In the genomic region with DNA sequence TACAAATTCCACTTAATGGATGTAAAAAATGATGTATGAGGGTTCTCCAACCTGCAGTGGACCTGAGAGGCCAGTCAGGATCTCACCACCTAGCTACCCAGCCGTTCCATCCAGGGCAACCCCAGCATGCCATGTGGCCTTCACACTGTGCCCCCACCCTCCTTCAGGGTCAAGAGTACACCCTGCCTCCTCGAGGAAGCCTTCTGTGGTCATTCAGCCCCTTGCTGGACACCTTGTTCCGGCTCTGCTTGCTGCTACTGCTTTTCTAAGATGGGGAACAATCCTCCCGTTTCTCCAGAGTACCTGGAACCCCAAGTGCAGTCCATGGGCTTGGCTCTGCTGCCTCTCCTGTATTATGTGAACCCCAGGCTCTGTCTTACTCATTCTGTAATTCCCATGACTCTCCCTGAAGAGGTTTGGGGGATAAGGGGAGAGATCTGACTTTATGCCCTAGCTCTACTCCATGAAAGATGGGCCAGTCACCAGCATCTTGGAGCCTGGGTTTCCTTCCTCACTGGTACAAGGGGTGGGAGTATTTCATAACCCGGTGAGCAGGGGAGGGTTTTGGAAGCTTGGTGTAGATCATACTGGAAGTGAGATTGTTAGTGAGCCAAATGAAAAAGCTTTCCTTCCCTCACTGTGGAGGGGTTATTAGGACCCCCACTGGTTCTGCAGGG, we compare ENCODE assay signal across 8 mouse cellular contexts. TPM values are rescaled to one million over a fixed set of nuclear protein-coding genes. Genes with fewer than 3 reads are reported as not detected.
A peak's percentile ranks its signal among the peaks of the same experiment; 100 is the strongest.
DNase-seq lines count a peak whose midpoint lies in the region; ATAC-seq and TF ChIP-seq lines count a peak whose summit lies in the region.

No protein-coding gene starts in this region.

- DNase-seq in heart, postnatal 10 days: no peak
- no peak for DNase-seq in midbrain, embryonic 14.5 days
- DNase-seq in layer of hippocampus, adult 18-20 months (ENCODE audit: low spot score in 2 of 2): no peak
- no peak for DNase-seq in layer of hippocampus, postnatal 36 days
- DNase-seq in right cerebral cortex, postnatal 25 days: no peak

- no peak for TF ChIP-seq CTCF in cortical plate, adult 2 months (IDR thresholded peaks at IDR 0.05; ENCODE audit: extremely low read depth, insufficient read depth, low read length)

- H3K36me3 ChIP-seq in heart, embryonic 16.5 days (ENCODE audit: control insufficient read depth, insufficient read depth): peaks cover 45% of the 10 kb centered on the region
- H3K36me3 ChIP-seq in hindbrain, embryonic 12.5 days: peaks cover 67% of the 10 kb centered on the region
- H3K36me3 ChIP-seq in midbrain, embryonic 14.5 days (ENCODE audit: control insufficient read depth, insufficient read depth, low read length): peaks cover 60% of the 10 kb centered on the region

- ATAC-seq in heart, embryonic 16.5 days (replicated peaks; ENCODE audit: extremely low read depth, insufficient read depth, low FRiP score): no peak
- no peak for ATAC-seq in hindbrain, embryonic 12.5 days (ENCODE audit: low FRiP score)
- no peak for ATAC-seq in midbrain, embryonic 14.5 days (ENCODE audit: low FRiP score, low TSS enrichment)

- H3K4me2 ChIP-seq in heart, embryonic 16.5 days (ENCODE audit: low read depth, low read length): peak overlapping the region; percentile 84
- peak overlapping the region; percentile 89 for H3K4me2 ChIP-seq in hindbrain, embryonic 12.5 days (replicated peaks)
- peak overlapping the region; percentile 78 for H3K4me2 ChIP-seq in midbrain, embryonic 14.5 days (ENCODE audit: low read length)

- H3K4me1 ChIP-seq in heart, embryonic 16.5 days (ENCODE audit: control insufficient read depth, insufficient read depth, low read length): peaks cover 15% of the 10 kb centered on the region
- H3K4me1 ChIP-seq in cortical plate, adult 2 months (ENCODE audit: control insufficient read depth, insufficient read depth, low read length): peaks cover 1% of the 10 kb centered on the region; the same call in 1 of the 2 replicates
- peaks cover 32% of the 10 kb centered on the region for H3K4me1 ChIP-seq in hindbrain, embryonic 12.5 days
- H3K4me1 ChIP-seq in midbrain, embryonic 14.5 days (ENCODE audit: control insufficient read depth, insufficient read depth, low read length): peaks cover 21% of the 10 kb centered on the region

- no peaks in the 10 kb centered on the region for H3K27me3 ChIP-seq in heart, embryonic 16.5 days (ENCODE audit: control insufficient read depth, insufficient read depth, low read length)
- H3K27me3 ChIP-seq in hindbrain, embryonic 12.5 days: no peaks in the 10 kb centered on the region
- no peaks in the 10 kb centered on the region for H3K27me3 ChIP-seq in midbrain, embryonic 14.5 days (ENCODE audit: control insufficient read depth, insufficient read depth, low read length)

- H3K9me3 ChIP-seq in heart, embryonic 16.5 days (replicated peaks; ENCODE audit: control insufficient read depth, low read length): no peaks in the 10 kb centered on the region
- no peaks in the 10 kb centered on the region for H3K9me3 ChIP-seq in hindbrain, embryonic 12.5 days (replicated peaks)
- no peaks in the 10 kb centered on the region for H3K9me3 ChIP-seq in midbrain, embryonic 14.5 days (ENCODE audit: control insufficient read depth, low read length)

- no peak for TF ChIP-seq POLR2A in cortical plate, adult 2 months (IDR thresholded peaks at IDR 0.05; ENCODE audit: extremely low read depth, insufficient read depth, low read length)

- WGBS in heart, embryonic 16.5 days: 41% methylated on average over 5 of the region's 5 CpGs
- WGBS in hindbrain, embryonic 12.5 days: 33% methylated on average over 5 of the region's 5 CpGs
- WGBS in midbrain, embryonic 14.5 days: 29% methylated on average over 5 of the region's 5 CpGs

- H3K9ac ChIP-seq in heart, embryonic 16.5 days (ENCODE audit: low read length): peak overlapping the region; percentile 88
- peak overlapping the region; percentile 96 for H3K9ac ChIP-seq in hindbrain, embryonic 12.5 days
- peak overlapping the region; percentile 81 for H3K9ac ChIP-seq in midbrain, embryonic 14.5 days (replicated peaks; ENCODE audit: low read length)

- peak overlapping the region; percentile 83 for H3K4me3 ChIP-seq in heart, embryonic 16.5 days (ENCODE audit: low read length)
- H3K4me3 ChIP-seq in cortical plate, adult 2 months (ENCODE audit: insufficient read depth, low read length): peak overlapping the region; percentile 91
- H3K4me3 ChIP-seq in hindbrain, embryonic 12.5 days: peak overlapping the region; percentile 83
- H3K4me3 ChIP-seq in midbrain, embryonic 14.5 days (replicated peaks; ENCODE audit: low read depth, low read length): peak overlapping the region; percentile 97

- H3K27ac ChIP-seq in heart, embryonic 16.5 days (ENCODE audit: low read length): no peak overlapping the region
- peak overlapping the region; percentile 70; the same call in 1 of the 2 replicates for H3K27ac ChIP-seq in cortical plate, adult 2 months (ENCODE audit: insufficient read depth, low read length)
- H3K27ac ChIP-seq in hindbrain, embryonic 12.5 days: no peak overlapping the region
- 0 out of 2 replicates have a peak overlapping the region, but pooled peaks have one; percentile 86 for H3K27ac ChIP-seq in midbrain, embryonic 14.5 days (replicated peaks; ENCODE audit: low read depth, low read length)

- intact Hi-C loops in heart, postnatal 10 days (cut with DNase I): no loop called here

RNA-seq across cellular contexts. Expression of gene Tmem132a, which starts 1.7 kb away (rescaled TPM):
- polyA plus RNA-seq in heart, embryonic 16.5 days (2015; fragmentation: Nextera tagmentation; extraction: Ambion mirVana): 36.7 and 47.0 TPM in 2 replicates
- 10 to 100 TPM; 36.7 to 42.0 TPM for total RNA-seq in heart, postnatal 10 days (2021)
- polyA plus RNA-seq in cortical plate, adult 2 months (2012; rRNA removed): 200 and 216 TPM in 2 replicates
- 147 and 151 TPM in 2 replicates for polyA plus RNA-seq in hindbrain, embryonic 12.5 days (2016; fragmentation: Nextera tagmentation; extraction: Ambion mirVana)
- polyA plus RNA-seq in midbrain, embryonic 14.5 days (2014; fragmentation: Nextera tagmentation; extraction: Ambion mirVana): 183 and 191 TPM in 2 replicates
- 100 to 1,000 TPM; 148 to 178 TPM for total RNA-seq in layer of hippocampus, adult 18-20 months (2021)
- total RNA-seq in layer of hippocampus, postnatal 36 days (2021): 100 to 1,000 TPM; 170 to 179 TPM

RNA-seq across cellular contexts. Expression of gene Tmem109, which starts 13.7 kb away (rescaled TPM):
- 108 and 112 TPM in 2 replicates for polyA plus RNA-seq in heart, embryonic 16.5 days (2015; fragmentation: Nextera tagmentation; extraction: Ambion mirVana)
- total RNA-seq in heart, postnatal 10 days (2021): 100 to 1,000 TPM in 1 of 2 experiments, 10 to 100 TPM in 1; 95.3 to 104 TPM
- 61.9 and 63.5 TPM in 2 replicates for polyA plus RNA-seq in cortical plate, adult 2 months (2012; rRNA removed)
- 46.0 and 46.2 TPM in 2 replicates for polyA plus RNA-seq in hindbrain, embryonic 12.5 days (2016; fragmentation: Nextera tagmentation; extraction: Ambion mirVana)
- 35.8 and 41.2 TPM in 2 replicates for polyA plus RNA-seq in midbrain, embryonic 14.5 days (2014; fragmentation: Nextera tagmentation; extraction: Ambion mirVana)
- 10 to 100 TPM; 46.9 to 51.0 TPM for total RNA-seq in layer of hippocampus, adult 18-20 months (2021)
- 10 to 100 TPM; 46.8 to 48.4 TPM for total RNA-seq in layer of hippocampus, postnatal 36 days (2021)

RNA-seq across cellular contexts. Expression of gene Prpf19, which starts 26.9 kb away (rescaled TPM):
- polyA plus RNA-seq in heart, embryonic 16.5 days (2015; fragmentation: Nextera tagmentation; extraction: Ambion mirVana): 35.9 and 37.7 TPM in 2 replicates
- total RNA-seq in heart, postnatal 10 days (2021): 100 to 1,000 TPM; 211 to 235 TPM
- polyA plus RNA-seq in cortical plate, adult 2 months (2012; rRNA removed): 219 and 221 TPM in 2 replicates
- polyA plus RNA-seq in hindbrain, embryonic 12.5 days (2016; fragmentation: Nextera tagmentation; extraction: Ambion mirVana): 37.3 and 37.7 TPM in 2 replicates
- 39.2 and 69.0 TPM in 2 replicates for polyA plus RNA-seq in midbrain, embryonic 14.5 days (2014; fragmentation: Nextera tagmentation; extraction: Ambion mirVana)
- 100 to 1,000 TPM; 197 to 217 TPM for total RNA-seq in layer of hippocampus, adult 18-20 months (2021)
- 100 to 1,000 TPM; 189 to 197 TPM for total RNA-seq in layer of hippocampus, postnatal 36 days (2021)

RNA-seq across cellular contexts. Expression of gene Slc15a3, which starts 28.6 kb away (rescaled TPM):
- polyA plus RNA-seq in heart, embryonic 16.5 days (2015; fragmentation: Nextera tagmentation; extraction: Ambion mirVana): 0.42 and 0.92 TPM in 2 replicates
- total RNA-seq in heart, postnatal 10 days (2021): 1 to 10 TPM; 2.6 to 3.0 TPM
- 1.3 and 2.3 TPM in 2 replicates for polyA plus RNA-seq in cortical plate, adult 2 months (2012; rRNA removed)
- 0.26 and 0.51 TPM in 2 replicates for polyA plus RNA-seq in hindbrain, embryonic 12.5 days (2016; fragmentation: Nextera tagmentation; extraction: Ambion mirVana)
- 0.20 and 0.54 TPM in 2 replicates for polyA plus RNA-seq in midbrain, embryonic 14.5 days (2014; fragmentation: Nextera tagmentation; extraction: Ambion mirVana)
- 1 to 10 TPM in 1 of 2 experiments, under 1 TPM in 1; 0.89 to 1.4 TPM for total RNA-seq in layer of hippocampus, adult 18-20 months (2021)
- total RNA-seq in layer of hippocampus, postnatal 36 days (2021): 1 to 10 TPM; 1.1 to 1.3 TPM

RNA-seq across cellular contexts. Expression of gene Cd6, which starts 38.2 kb away (rescaled TPM):
- 0.91 and 4.3 TPM in 2 replicates for polyA plus RNA-seq in heart, embryonic 16.5 days (2015; fragmentation: Nextera tagmentation; extraction: Ambion mirVana)
- under 1 TPM; 0.22 to 0.52 TPM for total RNA-seq in heart, postnatal 10 days (2021)
- polyA plus RNA-seq in cortical plate, adult 2 months (2012; rRNA removed): 5.8 and 6.0 TPM in 2 replicates
- polyA plus RNA-seq in hindbrain, embryonic 12.5 days (2016; fragmentation: Nextera tagmentation; extraction: Ambion mirVana): not detected in 2 replicates
- not detected in 2 replicates for polyA plus RNA-seq in midbrain, embryonic 14.5 days (2014; fragmentation: Nextera tagmentation; extraction: Ambion mirVana)
- under 1 TPM in 1 of 2 experiments, not detected in 1; 0.57 TPM for total RNA-seq in layer of hippocampus, adult 18-20 months (2021)
- under 1 TPM in 1 of 2 experiments, not detected in 1; 0.35 TPM for total RNA-seq in layer of hippocampus, postnatal 36 days (2021)

Comparison
In these comparisons a context has a peak if more than half of its experiments do, and no peak if none do; other contexts are left out.
1. H3K27ac ChIP-seq: peak in cortical plate, adult 2 months (single experiment) and midbrain, embryonic 14.5 days (single experiment); none in heart, embryonic 16.5 days (single experiment) and hindbrain, embryonic 12.5 days (single experiment).
2. Peak in every context shown above with its lines, with median percentiles within 50 percentile points of each other: H3K4me2 ChIP-seq, H3K4me3 ChIP-seq and H3K9ac ChIP-seq.